Mouse (Mus musculus) embryonic facial prominence, embryonic 14.5 days (tissue): ENCODE data around the gene Apbb2. TPM values are rescaled to one million over a fixed set of nuclear protein-coding genes. Genes with fewer than 3 reads are reported as not detected.

ENCODE experiments used
- ATAC-seq: fragments of 200-750 bp; cut with Nextera tagmentation; 2 replicates; pipeline ENCODE4 v1.8.0; 2017; ENCODE audit warnings: low read depth, moderate number of reproducible peaks, moderate TSS enrichment
- DNase-seq: peaks from one replicate; pipeline ENCODE4 v3.0.0-alpha.2; 2015; ENCODE audit warnings: low spot score
- H3K27ac ChIP-seq: fragments of 300-500 bp; sonication (generic); replicated peaks from 2 replicates; pipeline ENCODE4 v1.5.1; 2014; ENCODE audit warnings: low read depth, mild to moderate bottlenecking, low read length, moderate library complexity
- H3K27me3 ChIP-seq: fragments of 300-500 bp; sonication (generic); replicated peaks from 2 replicates; pipeline ENCODE4 v1.6.1; 2014; ENCODE audit warnings: low read length; ENCODE audit not compliant: control insufficient read depth, insufficient read depth
- H3K36me3 ChIP-seq: fragments of 300-500 bp; sonication (generic); 2 replicates; pipeline ENCODE4 v1.6.1; 2014; ENCODE audit warnings: low read length, mixed read lengths; ENCODE audit not compliant: control insufficient read depth, insufficient read depth
- H3K4me1 ChIP-seq: fragments of 300-500 bp; sonication (generic); 2 replicates; pipeline ENCODE4 v1.6.1; 2014; ENCODE audit warnings: antibody characterized with exemption, low read length; ENCODE audit not compliant: control insufficient read depth, insufficient read depth
- H3K4me2 ChIP-seq: fragments of 300-500 bp; sonication (generic); 2 replicates; pipeline ENCODE4 v1.6.1; 2014; ENCODE audit warnings: low read depth, mild to moderate bottlenecking, low read length, moderate library complexity, mixed read lengths
- H3K4me3 ChIP-seq: fragments of 300-500 bp; sonication (generic); 2 replicates; pipeline ENCODE4 v1.5.1; 2014; ENCODE audit warnings: low read depth, mild to moderate bottlenecking, low read length
- H3K9ac ChIP-seq: fragments of 300-500 bp; sonication (generic); 2 replicates; pipeline ENCODE4 v1.6.1; 2014; ENCODE audit warnings: low read depth, mild to moderate bottlenecking, low read length, moderate library complexity, mixed read lengths
- H3K9me3 ChIP-seq: fragments of 300-500 bp; sonication (generic); 2 replicates; pipeline ENCODE4 v1.6.1; 2016; ENCODE audit warnings: low read length; ENCODE audit not compliant: control insufficient read depth
- WGBS: fragments of 180-500 bp; shearing (Covaris S2); extraction: QIAGEN DNeasy Blood & Tissue Kit; methylation state at CpG from one replicate; pipeline ENCODE4 v1.1.7; 2014; 5-methylcytosine and 5-hydroxymethylcytosine counted together
- polyA plus RNA-seq: library from polyadenylated mRNA; unstranded; fragments of >200 nt; fragmentation: Nextera tagmentation; extraction: Ambion mirVana; gene quantifications from 2 replicates; pipeline ENCODE4 v1.2.1, GENCODE M21; 2014

Gene Apbb2
- polyA plus RNA-seq, 1 experiment from 2014 or later = 39.8 TPM

GRCm38 (mm10) chr5:66529631-66530030 is 89.0 kb downstream of the Apbb2 start:
- ATAC-seq (no peak), DNase-seq (no peak)
- 79% methylated on average over 7 of the region's 7 CpGs for WGBS
- H3K27ac ChIP-seq = no peak overlapping the region
- no peak overlapping the region for H3K4me2 ChIP-seq
- no peak overlapping the region for H3K4me3 ChIP-seq
- H3K9me3 ChIP-seq = no peaks in the 10 kb centered on the region
- H3K9ac ChIP-seq = no peak overlapping the region
- peaks cover 52% of the 10 kb centered on the region for H3K4me1 ChIP-seq
- no peaks in the 10 kb centered on the region for H3K27me3 ChIP-seq
- no peaks in the 10 kb centered on the region for H3K36me3 ChIP-seq

- no peaks in the 10 kb centered on the region for H3K36me3 ChIP-seq
- ATAC-seq (peak; percentile 79), DNase-seq (peak; percentile 85)
- no peaks in the 10 kb centered on the region for H3K9me3 ChIP-seq
- H3K9ac ChIP-seq = no peak overlapping the region
- H3K4me2 ChIP-seq = 0 out of 2 replicates have a peak overlapping the region, but pooled peaks have one; percentile 0
- no peaks in the 10 kb centered on the region for H3K27me3 ChIP-seq
- peaks cover 62% of the 10 kb centered on the region for H3K4me1 ChIP-seq
- H3K4me3 ChIP-seq = no peak overlapping the region
- WGBS = 14% methylated on average over 7 of the region's 7 CpGs
- H3K27ac ChIP-seq = peak overlapping the region; percentile 78
These were observed 90.0 kb downstream of the Apbb2 start for GRCm38 (mm10) chr5:66528567-66528966.

- Histone ChIP-seq H3K4me1 (peaks cover 57% of the 10 kb centered on the region), H3K4me2 (no peak overlapping the region), H3K27me3 (no peaks in the 10 kb centered on the region), H3K4me3 (no peak overlapping the region), H3K36me3 (no peaks in the 10 kb centered on the region), H3K9me3 (no peaks in the 10 kb centered on the region), H3K27ac (peak overlapping the region; percentile 78), H3K9ac (no peak overlapping the region)
- ATAC-seq (peak; percentile 34; the same call in 1 of the 2 replicates), DNase-seq (peak; percentile 61)
- WGBS = 34% methylated on average over 8 of the region's 8 CpGs
These were observed 91.5 kb downstream of the Apbb2 start for GRCm38 (mm10) chr5:66527090-66527489.

- no peaks in the 10 kb centered on the region for H3K36me3 ChIP-seq
These were observed 93.6 kb downstream of the Apbb2 start for GRCm38 (mm10) chr5:66525002-66525401.

GRCm38 (mm10) chr5:66523681-66524503 is 94.7 kb downstream of the Apbb2 start:
- Histone ChIP-seq H3K4me2 (peak overlapping the region; percentile 10; the same call in 1 of the 2 replicates), H3K27me3 (no peaks in the 10 kb centered on the region), H3K27ac (peak overlapping the region; percentile 53), H3K9ac (no peak overlapping the region), H3K4me1 (peaks cover 53% of the 10 kb centered on the region), H3K36me3 (no peaks in the 10 kb centered on the region), H3K9me3 (no peaks in the 10 kb centered on the region), H3K4me3 (no peak overlapping the region)
- peak; percentile 88 for DNase-seq
- ATAC-seq = peak; percentile 56; the same call in 1 of the 2 replicates
- 41% methylated on average over 16 of the region's 16 CpGs for WGBS

More at GRCm38 (mm10) chr5:66525002-66525401, 93.6 kb downstream of the Apbb2 start:
- no peak overlapping the region for H3K9ac ChIP-seq
- H3K9me3 ChIP-seq = no peaks in the 10 kb centered on the region
- no peak for DNase-seq
- no peak for ATAC-seq
- H3K27ac ChIP-seq = peak overlapping the region; percentile 70
- H3K4me1 ChIP-seq = peaks cover 55% of the 10 kb centered on the region
- H3K4me3 ChIP-seq = no peak overlapping the region
- no peak overlapping the region for H3K4me2 ChIP-seq
- H3K27me3 ChIP-seq = no peaks in the 10 kb centered on the region
- 35% methylated on average over 4 of the region's 4 CpGs for WGBS

GRCm38 (mm10) chr5:66521250-66521649 is 97.3 kb downstream of the Apbb2 start:
- 71% methylated on average over 2 of the region's 2 CpGs for WGBS
- H3K27ac ChIP-seq = no peak overlapping the region
- DNase-seq = no peak
- H3K36me3 ChIP-seq = no peaks in the 10 kb centered on the region
- H3K4me2 ChIP-seq = no peak overlapping the region
- ATAC-seq = no peak
- H3K27me3 ChIP-seq = no peaks in the 10 kb centered on the region
- no peak overlapping the region for H3K4me3 ChIP-seq
- H3K9me3 ChIP-seq = no peaks in the 10 kb centered on the region
- H3K9ac ChIP-seq = no peak overlapping the region
- H3K4me1 ChIP-seq = peaks cover 38% of the 10 kb centered on the region

GRCm38 (mm10) chr5:66519511-66519910 is 99.1 kb downstream of the Apbb2 start:
- Histone ChIP-seq H3K9ac (no peak overlapping the region), H3K36me3 (no peaks in the 10 kb centered on the region), H3K4me1 (peaks cover 26% of the 10 kb centered on the region), H3K4me3 (no peak overlapping the region), H3K4me2 (no peak overlapping the region), H3K27me3 (no peaks in the 10 kb centered on the region), H3K9me3 (no peaks in the 10 kb centered on the region), H3K27ac (no peak overlapping the region)
- no peak for DNase-seq
- WGBS = 52% methylated on average over 5 of the region's 5 CpGs
- no peak for ATAC-seq

GRCm38 (mm10) chr5:66518411-66519006 is 100.1 kb downstream of the Apbb2 start:
- Histone ChIP-seq H3K27ac (peak overlapping the region; percentile 40; the same call in 1 of the 2 replicates), H3K9me3 (no peaks in the 10 kb centered on the region), H3K4me2 (no peak overlapping the region), H3K9ac (no peak overlapping the region), H3K27me3 (no peaks in the 10 kb centered on the region), H3K4me1 (peaks cover 20% of the 10 kb centered on the region), H3K4me3 (no peak overlapping the region), H3K36me3 (no peaks in the 10 kb centered on the region)
- ATAC-seq (peak; percentile 61), DNase-seq (peak; percentile 49)
- 36% methylated on average over 14 of the region's 14 CpGs for WGBS
